Mouse (Mus musculus) ES-E14 (cell line): ENCODE results near the gene Gap43. TPM values are rescaled to one million over a fixed set of nuclear protein-coding genes. Genes with fewer than 3 reads are reported as not detected.

Experiments
- DNase-seq: peaks from one replicate; pipeline ENCODE4 v3.0.0-alpha.2; 2013; ENCODE audit warnings: low read depth, low spot score
- H3K27ac ChIP-seq: 2 replicates; pipeline ENCODE4 v1.5.1; 2012; ENCODE audit warnings: low read depth, mild to moderate bottlenecking, low read length, moderate library complexity, mixed read lengths; ENCODE audit not compliant: poor library complexity, insufficient read depth, severe bottlenecking
- H3K36me3 ChIP-seq: 2 replicates; pipeline ENCODE4 v1.6.1; 2012; ENCODE audit warnings: mild to moderate bottlenecking, low read length, moderate library complexity, mixed read lengths; ENCODE audit not compliant: control insufficient read depth, poor library complexity, insufficient read depth, severe bottlenecking
- H3K4me1 ChIP-seq, 2 experiments: fragments of 150-350 bp in 1 of 2; sonication (generic) in 1 of 2; 2 replicates each; pipeline ENCODE4 v1.6.1; 2012; ENCODE audit warnings: low read length in 2 of 2, mild to moderate bottlenecking in 1 of 2, mixed read lengths in 1 of 2; ENCODE audit not compliant: control insufficient read depth in 2 of 2, insufficient read depth in 2 of 2, poor library complexity in 1 of 2
- H3K4me3 ChIP-seq, 2 experiments: fragments of 150-350 bp in 1 of 2; sonication (generic) in 1 of 2; 2 replicates each; pipeline ENCODE4 v1.5.1; 2012; ENCODE audit warnings: low read length in 2 of 2, low read depth in 1 of 2, mild to moderate bottlenecking in 1 of 2, mixed read lengths in 1 of 2; ENCODE audit not compliant: insufficient read depth in 1 of 2, poor library complexity in 1 of 2, severe bottlenecking in 1 of 2
- H3K9ac ChIP-seq: 2 replicates; pipeline ENCODE4 v1.6.1; 2012; ENCODE audit warnings: low read depth, mild to moderate bottlenecking, low read length, mixed read lengths; ENCODE audit not compliant: poor library complexity, insufficient read depth, severe bottlenecking
- H3K9me3 ChIP-seq: fragments of 150-350 bp; sonication (generic); 2 replicates; pipeline ENCODE4 v1.6.1; 2012; ENCODE audit warnings: low read depth, mild to moderate bottlenecking, low read length; ENCODE audit not compliant: control insufficient read depth, insufficient read depth
- CHD2 ChIP-seq: IDR thresholded peaks from 2 replicates; pipeline ENCODE4 v1.6.1; 2014; ENCODE audit warnings: mild to moderate bottlenecking, low read depth, low read length, inconsistent platforms
- HCFC1 ChIP-seq: IDR thresholded peaks from 2 replicates; pipeline ENCODE4 v1.6.1; 2012; ENCODE audit warnings: low read length, inconsistent platforms, borderline replicate concordance; ENCODE audit not compliant: insufficient read depth
- MAFK ChIP-seq: IDR thresholded peaks from 2 replicates; pipeline ENCODE4 v1.6.1; 2014; ENCODE audit warnings: mild to moderate bottlenecking, low read depth, low read length, inconsistent platforms; ENCODE audit not compliant: insufficient read depth
- ZC3H11A ChIP-seq: IDR thresholded peaks from 2 replicates; pipeline ENCODE4 v1.6.1; 2012; ENCODE audit warnings: low read depth, mild to moderate bottlenecking, inconsistent platforms, low read length, borderline replicate concordance
- ZNF384 ChIP-seq: IDR thresholded peaks from 2 replicates; pipeline ENCODE4 v1.6.1; 2012; ENCODE audit warnings: low read depth, low read length, inconsistent platforms
- in situ Hi-C, 2 experiments: fragments of 600-800 bp; cut with MboI; formaldehyde crosslinking; loops; one replicate each; pipeline ENCODE4 v1.15.1; 2025; ENCODE audit warnings: low sequenced_read_pairs in 2 of 2, inconsistent platforms in 1 of 2; ENCODE audit not compliant: unreplicated experiment in 2 of 2
- total RNA-seq: library from RNA; depleted of rRNA; stranded (reverse); fragments of 300-350 nt; gene quantifications from 2 replicates; pipeline ENCODE4 v1.2.3, GENCODE M21; 2012

Gene Gap43
- total RNA-seq, 1 experiment, result 35.4 TPM

DNA sequence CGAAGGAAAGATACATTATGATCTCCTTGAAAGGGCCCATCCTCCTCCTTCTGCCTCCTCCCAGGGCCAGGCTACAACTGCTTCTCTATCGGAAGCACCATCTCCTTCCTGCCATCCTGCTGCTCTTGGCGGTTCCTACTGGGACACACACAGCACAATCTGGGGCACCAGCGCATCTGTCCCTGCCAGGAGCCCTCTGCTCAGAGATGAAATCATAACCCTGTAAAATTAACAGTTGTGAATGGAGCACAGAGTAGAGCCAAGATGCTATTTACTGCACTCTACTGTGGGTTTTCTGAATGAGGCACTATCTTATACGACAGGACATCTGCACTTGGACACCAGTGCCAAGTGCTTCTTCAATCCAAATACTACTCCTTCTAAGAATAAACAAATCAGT, 46.0 kb downstream of the Gap43 start:
- H3K36me3 ChIP-seq, result no peaks in the 10 kb centered on the region
- H3K9ac ChIP-seq, result no peak overlapping the region
- peaks cover 0 to 2% of the 10 kb centered on the region in 2 experiments; a peak in 1 of 4 replicates for H3K4me1 ChIP-seq
- in situ Hi-C loops, result loop anchor here in 1 of 2 experiments (25.0 kb wide), 1 partner anchor 618 kb away; no protein-coding TSS in a partner anchor
- H3K27ac ChIP-seq, result no peak overlapping the region
- no peak for TF ChIP-seq CHD2
- no peak for TF ChIP-seq ZC3H11A
- no peak for TF ChIP-seq ZNF384
- no peak for TF ChIP-seq MAFK
- no peak for TF ChIP-seq HCFC1
- DNase-seq, result no peak
- no peak overlapping the region for H3K4me3 ChIP-seq
- H3K9me3 ChIP-seq, result no peaks in the 10 kb centered on the region

DNA sequence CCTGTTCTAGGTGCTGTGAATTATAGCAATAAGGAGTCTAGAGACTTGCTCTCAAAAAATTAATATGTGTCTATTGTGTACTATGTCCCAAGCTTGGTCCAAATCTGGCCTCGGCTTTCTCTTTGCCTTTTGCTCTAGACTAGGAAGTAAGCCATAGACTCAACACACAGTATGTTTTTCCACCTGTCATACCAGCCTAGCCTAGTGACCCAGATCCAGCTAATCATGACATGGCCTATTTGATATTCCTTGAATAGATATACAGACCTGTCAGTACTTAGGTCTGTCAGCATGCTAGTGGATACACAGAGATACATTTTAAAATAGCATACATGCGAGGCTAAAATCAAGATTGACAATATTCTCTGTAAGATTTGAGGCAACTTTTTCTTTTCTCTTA, 46.4 kb downstream of the Gap43 start:
- in situ Hi-C loops, result loop anchor here in 1 of 2 experiments (25.0 kb wide), 1 partner anchor 618 kb away; no protein-coding TSS in a partner anchor
- H3K27ac ChIP-seq, result no peak overlapping the region
- no peaks in the 10 kb centered on the region for H3K9me3 ChIP-seq
- H3K4me3 ChIP-seq, result no peak overlapping the region
- no peak for DNase-seq
- H3K36me3 ChIP-seq, result no peaks in the 10 kb centered on the region
- TF ChIP-seq MAFK (no peak), HCFC1 (no peak), CHD2 (no peak), ZNF384 (no peak), ZC3H11A (no peak)
- peaks cover 0 to 2% of the 10 kb centered on the region in 2 experiments; a peak in 1 of 4 replicates for H3K4me1 ChIP-seq
- H3K9ac ChIP-seq, result no peak overlapping the region

DNA sequence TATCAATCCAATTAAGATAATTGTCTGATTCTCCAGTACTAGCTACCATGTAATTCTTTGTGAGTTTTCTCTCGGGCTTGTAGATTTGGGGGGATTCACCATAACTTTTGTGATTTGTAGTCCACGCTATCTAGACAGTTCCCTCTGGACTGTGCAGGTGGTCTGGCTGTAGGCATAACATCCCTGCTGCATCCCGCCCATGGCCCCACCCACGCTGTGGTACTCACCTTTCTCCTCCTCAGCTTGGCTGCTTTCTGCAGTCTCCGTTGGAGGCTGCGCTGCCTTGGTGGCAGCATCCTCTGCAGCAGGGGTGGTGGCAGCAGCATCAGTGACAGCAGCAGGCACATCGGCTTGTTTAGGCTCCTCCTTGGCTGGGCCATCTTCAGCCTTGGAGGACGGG, 48.9 kb downstream of the Gap43 start:
- DNase-seq, result no peak
- H3K9me3 ChIP-seq, result no peaks in the 10 kb centered on the region
- H3K4me3 ChIP-seq, result no peak overlapping the region
- in situ Hi-C loops, result loop anchor here in 1 of 2 experiments (25.0 kb wide), 1 partner anchor 621 kb away; no protein-coding TSS in a partner anchor
- no peak overlapping the region for H3K9ac ChIP-seq
- TF ChIP-seq HCFC1 (no peak), MAFK (no peak), CHD2 (no peak), ZNF384 (no peak), ZC3H11A (no peak)
- H3K27ac ChIP-seq, result no peak overlapping the region; the same call in 1 of the 2 replicates
- peaks cover 0 to 2% of the 10 kb centered on the region in 2 experiments; a peak in 1 of 4 replicates for H3K4me1 ChIP-seq
- H3K36me3 ChIP-seq, result no peaks in the 10 kb centered on the region

DNA sequence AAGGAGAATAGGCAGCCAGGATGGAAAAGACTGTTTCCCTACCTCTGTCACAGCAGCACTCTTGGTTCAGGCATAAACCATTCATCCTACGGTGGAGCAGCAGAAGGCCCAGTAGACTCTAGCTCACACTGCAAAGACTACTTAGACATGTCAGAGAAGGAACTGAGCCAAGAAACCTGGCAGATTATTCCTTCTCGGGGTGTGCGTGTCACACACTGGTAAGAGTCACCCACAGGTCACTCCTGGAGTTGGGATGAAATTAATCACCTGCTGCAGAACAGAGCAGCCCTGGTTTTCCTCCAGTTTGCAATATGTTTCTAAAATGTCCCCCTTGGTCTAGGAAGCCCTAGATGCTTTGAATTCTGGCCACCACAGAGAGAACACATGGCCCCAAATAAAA, 56.4 kb downstream of the Gap43 start:
- no peaks in the 10 kb centered on the region for H3K9me3 ChIP-seq
- H3K27ac ChIP-seq, result no peak overlapping the region
- no peak overlapping the region for H3K4me3 ChIP-seq
- no peak overlapping the region for H3K9ac ChIP-seq
- H3K36me3 ChIP-seq, result no peaks in the 10 kb centered on the region
- no peak for DNase-seq
- in situ Hi-C loops, result loop anchor here in 1 of 2 experiments (25.0 kb wide), 1 partner anchor 628 kb away; no protein-coding TSS in a partner anchor
- TF ChIP-seq ZC3H11A (no peak), HCFC1 (no peak), CHD2 (no peak), MAFK (no peak), ZNF384 (no peak)
- H3K4me1 ChIP-seq, result no peaks in the 10 kb centered on the region
